Mouse (Mus musculus) heart, postnatal 0 days (tissue): ENCODE results near the gene Susd6.
A peak's percentile ranks its signal among the peaks of the same experiment; 100 is the strongest.

Experiments
- CTCF ChIP-seq: IDR thresholded peaks from 2 replicates; pipeline ENCODE4 v1.5.1; 2016; ENCODE audit warnings: antibody characterized with exemption, control low read depth, low read depth
- EP300 ChIP-seq: IDR thresholded peaks from 2 replicates; pipeline ENCODE4 v1.6.1; 2016; ENCODE audit warnings: antibody characterized with exemption, low read depth

DNA sequence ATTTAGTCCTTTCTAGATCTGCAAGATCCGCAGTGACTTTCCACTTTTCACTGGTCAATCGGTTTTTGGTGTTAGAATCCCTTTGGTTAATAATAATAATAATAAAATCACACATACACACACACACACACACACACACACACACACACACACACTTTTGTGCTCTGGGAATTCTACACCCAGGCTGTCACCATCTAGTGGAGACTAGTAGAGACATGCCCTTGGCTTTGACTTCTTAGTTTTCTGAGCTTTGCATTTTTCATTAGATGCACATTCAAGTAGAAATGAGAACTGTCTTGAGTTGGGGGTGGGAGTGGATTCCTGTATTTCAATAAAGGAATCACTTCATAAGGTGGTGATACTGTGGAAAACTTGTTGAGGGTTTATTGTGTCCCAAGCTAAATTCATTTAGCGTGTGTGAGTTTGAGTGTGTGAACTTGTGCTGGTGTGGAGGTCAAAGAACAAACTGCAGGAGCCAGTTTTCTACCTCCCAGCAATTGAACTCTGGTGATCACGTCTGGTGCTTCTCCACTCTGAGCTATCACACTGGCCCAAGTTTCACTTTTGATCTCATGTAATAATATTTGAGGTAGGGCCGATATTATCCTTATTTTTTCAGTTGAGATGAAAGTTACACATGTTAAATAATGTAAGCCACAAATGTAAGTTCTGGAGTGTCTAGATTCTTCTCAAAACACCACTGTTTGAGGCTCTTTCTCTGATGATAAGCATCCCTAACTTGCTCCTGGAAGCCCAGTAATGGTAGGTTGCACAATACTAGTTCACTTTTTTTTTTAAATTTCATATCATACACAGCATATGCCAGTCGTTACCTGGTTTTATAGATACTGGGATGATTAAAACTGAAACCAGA lies 1.5 kb downstream of the Susd6 start:
- TF ChIP-seq CTCF (peak; percentile 60), EP300 (no peak)
